Mouse (Mus musculus) intestine, postnatal 0 days (tissue): ENCODE measurements around the gene Tgfb1. TPM values are rescaled to one million over a fixed set of nuclear protein-coding genes. Genes with fewer than 3 reads are reported as not detected.

Experiments used
- ATAC-seq: fragments of 200-750 bp; cut with Nextera tagmentation; 2 replicates; pipeline ENCODE4 v1.8.0; 2017; ENCODE audit warnings: mild to moderate bottlenecking, moderate TSS enrichment, moderate library complexity
- H3K27ac ChIP-seq: fragments of 300-500 bp; sonication (generic); 2 replicates; pipeline ENCODE4 v1.5.1; 2014; ENCODE audit warnings: mild to moderate bottlenecking, low read depth, low read length, moderate library complexity
- H3K27me3 ChIP-seq: fragments of 300-500 bp; sonication (generic); replicated peaks from 2 replicates; pipeline ENCODE4 v1.6.1; 2014; ENCODE audit warnings: low read length, mixed read lengths; ENCODE audit not compliant: control insufficient read depth, insufficient read depth
- H3K36me3 ChIP-seq: fragments of 300-500 bp; sonication (generic); 2 replicates; pipeline ENCODE4 v1.6.1; 2014; ENCODE audit warnings: mild to moderate bottlenecking, moderate library complexity; ENCODE audit not compliant: control insufficient read depth, insufficient read depth
- H3K4me1 ChIP-seq: fragments of 300-500 bp; sonication (generic); replicated peaks from 2 replicates; pipeline ENCODE4 v1.6.1; 2014; ENCODE audit warnings: antibody characterized with exemption, low read length, mixed read lengths; ENCODE audit not compliant: control insufficient read depth, insufficient read depth
- H3K4me2 ChIP-seq: fragments of 300-500 bp; sonication (generic); replicated peaks from 2 replicates; pipeline ENCODE4 v1.6.1; 2014; ENCODE audit warnings: low read depth, mild to moderate bottlenecking, moderate library complexity
- H3K4me3 ChIP-seq: fragments of 300-500 bp; sonication (generic); 2 replicates; pipeline ENCODE4 v1.5.1; 2014; ENCODE audit warnings: low read depth, low read length
- H3K9ac ChIP-seq: fragments of 300-500 bp; sonication (generic); 2 replicates; pipeline ENCODE4 v1.6.1; 2014; ENCODE audit warnings: mild to moderate bottlenecking, low read depth, low read length
- H3K9me3 ChIP-seq: fragments of 300-500 bp; sonication (generic); 2 replicates; pipeline ENCODE4 v1.6.1; 2016; ENCODE audit warnings: mixed run types; ENCODE audit not compliant: control insufficient read depth
- CTCF ChIP-seq: sonication (generic); IDR thresholded peaks from 2 replicates; pipeline ENCODE4 v1.5.1; 2016; ENCODE audit warnings: low read depth, mild to moderate bottlenecking, control low read depth, antibody characterized with exemption, moderate library complexity
- WGBS: fragments of 180-500 bp; shearing (Covaris S2); extraction: QIAGEN DNeasy Blood & Tissue Kit; methylation state at CpG from one replicate; pipeline ENCODE4 v1.1.7; 2014; 5-methylcytosine and 5-hydroxymethylcytosine counted together
- polyA plus RNA-seq: library from polyadenylated mRNA; unstranded; fragments of >200 nt; fragmentation: Nextera tagmentation; extraction: Ambion mirVana; gene quantifications from 2 replicates; pipeline ENCODE4 v1.2.1, GENCODE M21; 2015

Tgfb1 gene
- polyA plus RNA-seq, 1 experiment from 2014 or later = 1.7 TPM

- Histone ChIP-seq H3K4me3 (no peak overlapping the region), H3K9me3 (no peaks in the 10 kb centered on the region), H3K4me1 (no peaks in the 10 kb centered on the region), H3K9ac (no peak overlapping the region), H3K4me2 (no peak overlapping the region), H3K27me3 (no peaks in the 10 kb centered on the region), H3K36me3 (peaks cover 97% of the 10 kb centered on the region), H3K27ac (peak overlapping the region; percentile 21; the same call in 1 of the 2 replicates)
- WGBS = 93% methylated on average over 8 of the region's 8 CpGs
- no peak for TF ChIP-seq CTCF
- ATAC-seq = no peak
Observed at GRCm38 (mm10) chr7:25731294-25732055, 44.7 kb downstream of the Tgfb1 start.

- ATAC-seq = no peak
- peaks cover 94% of the 10 kb centered on the region for H3K36me3 ChIP-seq
- TF ChIP-seq CTCF = no peak
- WGBS = 40% methylated on average over 4 of the region's 4 CpGs
- no peaks in the 10 kb centered on the region for H3K27me3 ChIP-seq
- no peaks in the 10 kb centered on the region for H3K4me1 ChIP-seq
- H3K4me3 ChIP-seq = no peak overlapping the region
- no peaks in the 10 kb centered on the region for H3K9me3 ChIP-seq
- H3K4me2 ChIP-seq = no peak overlapping the region
- no peak overlapping the region for H3K27ac ChIP-seq
- H3K9ac ChIP-seq = no peak overlapping the region
Observed at GRCm38 (mm10) chr7:25734991-25735390, 48.2 kb downstream of the Tgfb1 start.

GRCm38 (mm10) chr7:25736920-25737319, 50.1 kb downstream of the Tgfb1 start:
- no peaks in the 10 kb centered on the region for H3K9me3 ChIP-seq
- H3K4me1 ChIP-seq = no peaks in the 10 kb centered on the region
- peak; percentile 56 for TF ChIP-seq CTCF
- H3K9ac ChIP-seq = no peak overlapping the region
- 90% methylated on average over 2 of the region's 2 CpGs for WGBS
- H3K27me3 ChIP-seq = no peaks in the 10 kb centered on the region
- no peak overlapping the region for H3K4me2 ChIP-seq
- no peak overlapping the region for H3K27ac ChIP-seq
- peaks cover 95% of the 10 kb centered on the region for H3K36me3 ChIP-seq
- H3K4me3 ChIP-seq = no peak overlapping the region
- ATAC-seq = no peak

GRCm38 (mm10) chr7:25738277-25738676, 51.5 kb downstream of the Tgfb1 start:
- no peaks in the 10 kb centered on the region for H3K27me3 ChIP-seq
- no peak overlapping the region for H3K9ac ChIP-seq
- H3K4me3 ChIP-seq = no peak overlapping the region
- no peaks in the 10 kb centered on the region for H3K9me3 ChIP-seq
- H3K4me2 ChIP-seq = no peak overlapping the region
- peak overlapping the region; percentile 9; the same call in 1 of the 2 replicates for H3K27ac ChIP-seq
- no peak for TF ChIP-seq CTCF
- 92% methylated on average over 3 of the region's 3 CpGs for WGBS
- H3K4me1 ChIP-seq = no peaks in the 10 kb centered on the region
- peaks cover 95% of the 10 kb centered on the region for H3K36me3 ChIP-seq
- no peak for ATAC-seq

GRCm38 (mm10) chr7:25746844-25747243, 60.0 kb downstream of the Tgfb1 start:
- no peaks in the 10 kb centered on the region for H3K4me1 ChIP-seq
- H3K36me3 ChIP-seq = peaks cover 87% of the 10 kb centered on the region
- no peak for TF ChIP-seq CTCF
- no peak for ATAC-seq
- 58% methylated on average over 3 of the region's 3 CpGs for WGBS
- no peak overlapping the region for H3K27ac ChIP-seq
- no peak overlapping the region for H3K9ac ChIP-seq
- no peak overlapping the region for H3K4me2 ChIP-seq
- no peaks in the 10 kb centered on the region for H3K9me3 ChIP-seq
- H3K4me3 ChIP-seq = no peak overlapping the region
- no peaks in the 10 kb centered on the region for H3K27me3 ChIP-seq

GRCm38 (mm10) chr7:25753076-25753475, 66.3 kb downstream of the Tgfb1 start:
- Histone ChIP-seq H3K4me2 (peak overlapping the region; percentile 76), H3K27ac (no peak overlapping the region), H3K9me3 (no peaks in the 10 kb centered on the region), H3K27me3 (no peaks in the 10 kb centered on the region), H3K4me3 (peak overlapping the region; percentile 99), H3K4me1 (peaks cover 9% of the 10 kb centered on the region; the same call in 1 of the 2 replicates), H3K36me3 (peaks cover 28% of the 10 kb centered on the region), H3K9ac (peak overlapping the region; percentile 100; the same call in 1 of the 2 replicates)
- no peak for ATAC-seq
- no peak for TF ChIP-seq CTCF
